Mouse (Mus musculus): ENCODE data around the gene Hsp90ab1.

Gene Hsp90ab1

GRCm38 (mm10) chr17:45544873-45545277 is 28.2 kb downstream of the Hsp90ab1 start:
- in situ Hi-C loops (cut with MboI; ENCODE audit: low sequenced_read_pairs), result no loop called here

- in situ Hi-C loops (cut with MboI; ENCODE audit: low sequenced_read_pairs), result no loop called here
These were observed 28.8 kb downstream of the Hsp90ab1 start for GRCm38 (mm10) chr17:45544001-45544872.

- in situ Hi-C loops (cut with MboI; ENCODE audit: low sequenced_read_pairs), result no loop called here
These were observed 30.0 kb downstream of the Hsp90ab1 start for GRCm38 (mm10) chr17:45543115-45543514.

- in situ Hi-C loops (cut with MboI; ENCODE audit: low sequenced_read_pairs), result no loop called here
These were observed 30.4 kb downstream of the Hsp90ab1 start for GRCm38 (mm10) chr17:45542705-45543104.

GRCm38 (mm10) chr17:45542129-45542528 is 30.9 kb downstream of the Hsp90ab1 start:
- in situ Hi-C loops (cut with MboI; ENCODE audit: low sequenced_read_pairs), result no loop called here

- in situ Hi-C loops (cut with MboI; ENCODE audit: low sequenced_read_pairs), result no loop called here
These were observed 33.4 kb downstream of the Hsp90ab1 start for GRCm38 (mm10) chr17:45539664-45540063.

- in situ Hi-C loops (cut with MboI; ENCODE audit: low sequenced_read_pairs), result no loop called here
These were observed 34.7 kb downstream of the Hsp90ab1 start for GRCm38 (mm10) chr17:45538394-45538793.

- in situ Hi-C loops (cut with MboI; ENCODE audit: low sequenced_read_pairs), result no loop called here
These were observed 36.8 kb downstream of the Hsp90ab1 start for GRCm38 (mm10) chr17:45536264-45536663.

- in situ Hi-C loops (cut with MboI; ENCODE audit: low sequenced_read_pairs), result no loop called here
These were observed 40.2 kb downstream of the Hsp90ab1 start for GRCm38 (mm10) chr17:45532896-45533295.

- in situ Hi-C loops (cut with MboI; ENCODE audit: low sequenced_read_pairs), result no loop called here
These were observed 42.7 kb downstream of the Hsp90ab1 start for GRCm38 (mm10) chr17:45530346-45530782.

GRCm38 (mm10) chr17:45526571-45526970 is 46.5 kb downstream of the Hsp90ab1 start:
- in situ Hi-C loops (cut with MboI; ENCODE audit: low sequenced_read_pairs), result no loop called here

GRCm38 (mm10) chr17:45524961-45525360 is 48.1 kb downstream of the Hsp90ab1 start:
- in situ Hi-C loops (cut with MboI; ENCODE audit: low sequenced_read_pairs), result no loop called here

- in situ Hi-C loops (cut with MboI; ENCODE audit: low sequenced_read_pairs), result no loop called here
These were observed 49.8 kb downstream of the Hsp90ab1 start, which contains the start of gene Tcte1 for GRCm38 (mm10) chr17:45523263-45523662. Gene Tcte1, plus strand, starts transcription at chr17:45523434.

GRCm38 (mm10) chr17:45520136-45520535 is 52.9 kb downstream of the Hsp90ab1 start:
- in situ Hi-C loops (cut with MboI; ENCODE audit: low sequenced_read_pairs), result no loop called here

- in situ Hi-C loops (cut with MboI; ENCODE audit: low sequenced_read_pairs), result loop anchor here (5.0 kb wide), 1 partner anchor 33 kb away; no protein-coding TSS in a partner anchor
These were observed 54.1 kb downstream of the Hsp90ab1 start for GRCm38 (mm10) chr17:45518766-45519475.

Data from CH12F3 (cell line).